Mouse (Mus musculus): ENCODE measurements at regions not wholly inside any gene's neighbourhood (a gene's known extent, or its start where the extent isn't known, plus 50 kb on each side); places are given as distances from the start of the nearest gene placed in this dataset.

GRCm38 (mm10) chr17:92159325-92159724 is 1039.5 kb upstream of the Adcyap1 start:
- ATAC-seq (ENCODE audit: low FRiP score) (no peak), DNase-seq (ENCODE audit: low spot score, missing footprints) (no peak)
- Histone ChIP-seq H3K4me2 (no peak overlapping the region), H3K9ac (ENCODE audit: low read length) (no peak overlapping the region), H3K4me1 (ENCODE audit: control insufficient read depth, insufficient read depth, low read length) (no peaks in the 10 kb centered on the region), H3K27me3 (ENCODE audit: control insufficient read depth, insufficient read depth, low read length) (no peaks in the 10 kb centered on the region), H3K36me3 (ENCODE audit: control insufficient read depth, insufficient read depth, low read length) (no peaks in the 10 kb centered on the region), H3K9me3 (ENCODE audit: control insufficient read depth, low read length) (no peaks in the 10 kb centered on the region), H3K4me3 (ENCODE audit: low read depth, low read length) (no peak overlapping the region), H3K27ac (ENCODE audit: low read depth, low read length) (no peak overlapping the region)
- WGBS = 72% methylated on average over 1 of the region's 1 CpGs

- DNase-seq (ENCODE audit: low spot score, missing footprints) = no peak
- Histone ChIP-seq H3K27me3 (ENCODE audit: control insufficient read depth, insufficient read depth, low read length) (no peaks in the 10 kb centered on the region), H3K4me2 (no peak overlapping the region), H3K27ac (ENCODE audit: low read depth, low read length) (no peak overlapping the region), H3K4me3 (ENCODE audit: low read depth, low read length) (no peak overlapping the region), H3K36me3 (ENCODE audit: control insufficient read depth, insufficient read depth, low read length) (no peaks in the 10 kb centered on the region), H3K9ac (ENCODE audit: low read length) (no peak overlapping the region), H3K9me3 (ENCODE audit: control insufficient read depth, low read length) (no peaks in the 10 kb centered on the region), H3K4me1 (ENCODE audit: control insufficient read depth, insufficient read depth, low read length) (no peaks in the 10 kb centered on the region)
- 80% methylated on average over 1 of the region's 1 CpGs for WGBS
- no peak for ATAC-seq (ENCODE audit: low FRiP score)
These were observed 1013.1 kb upstream of the Adcyap1 start for GRCm38 (mm10) chr17:92185740-92186139.

GRCm38 (mm10) chr17:92210730-92211129 is 988.1 kb upstream of the Adcyap1 start:
- no peaks in the 10 kb centered on the region for H3K4me1 ChIP-seq (ENCODE audit: control insufficient read depth, insufficient read depth, low read length)
- ATAC-seq (ENCODE audit: low FRiP score) = peak; percentile 69
- no peaks in the 10 kb centered on the region for H3K27me3 ChIP-seq (ENCODE audit: control insufficient read depth, insufficient read depth, low read length)
- H3K9ac ChIP-seq (ENCODE audit: low read length) = no peak overlapping the region
- H3K9me3 ChIP-seq (ENCODE audit: control insufficient read depth, low read length) = no peaks in the 10 kb centered on the region
- no peak overlapping the region for H3K4me3 ChIP-seq (ENCODE audit: low read depth, low read length)
- no peak overlapping the region for H3K27ac ChIP-seq (ENCODE audit: low read depth, low read length)
- H3K4me2 ChIP-seq = no peak overlapping the region
- H3K36me3 ChIP-seq (ENCODE audit: control insufficient read depth, insufficient read depth, low read length) = no peaks in the 10 kb centered on the region
- DNase-seq (ENCODE audit: low spot score, missing footprints) = peak; percentile 88

GRCm38 (mm10) chr17:92216464-92216863 is 982.4 kb upstream of the Adcyap1 start:
- H3K4me2 ChIP-seq = no peak overlapping the region
- no peak overlapping the region for H3K27ac ChIP-seq (ENCODE audit: low read depth, low read length)
- ATAC-seq (ENCODE audit: low FRiP score) (no peak), DNase-seq (ENCODE audit: low spot score, missing footprints) (no peak)
- H3K36me3 ChIP-seq (ENCODE audit: control insufficient read depth, insufficient read depth, low read length) = no peaks in the 10 kb centered on the region
- H3K4me3 ChIP-seq (ENCODE audit: low read depth, low read length) = no peak overlapping the region
- no peaks in the 10 kb centered on the region for H3K27me3 ChIP-seq (ENCODE audit: control insufficient read depth, insufficient read depth, low read length)
- H3K9ac ChIP-seq (ENCODE audit: low read length) = no peak overlapping the region
- 86% methylated on average over 2 of the region's 2 CpGs for WGBS
- H3K4me1 ChIP-seq (ENCODE audit: control insufficient read depth, insufficient read depth, low read length) = no peaks in the 10 kb centered on the region
- no peaks in the 10 kb centered on the region for H3K9me3 ChIP-seq (ENCODE audit: control insufficient read depth, low read length)
